Mouse (Mus musculus) cerebellum, adult 2 months (tissue): Measurements from ENCODE around the gene Hjurp.

Experiments used
- CTCF ChIP-seq: fragments of 200-500 bp; IDR thresholded peaks from 2 replicates; pipeline ENCODE4 v1.5.1; 2011; ENCODE audit warnings: low read depth, mild to moderate bottlenecking, control low read depth, low read length, moderate library complexity, borderline replicate concordance; ENCODE audit not compliant: insufficient read depth
- POLR2A ChIP-seq: fragments of 200-500 bp; IDR thresholded peaks from 2 replicates; pipeline ENCODE4 v1.6.1; 2011; ENCODE audit warnings: low read length, control low read depth, borderline replicate concordance; ENCODE audit not compliant: insufficient read depth

- no peak for TF ChIP-seq CTCF
- no peak for TF ChIP-seq POLR2A
Measured at GRCm38 (mm10) chr1:88214462-88214952, 62.9 kb downstream of the Hjurp start.
